10 mouse cellular contexts compared by ENCODE assay signal in the genomic region with DNA sequence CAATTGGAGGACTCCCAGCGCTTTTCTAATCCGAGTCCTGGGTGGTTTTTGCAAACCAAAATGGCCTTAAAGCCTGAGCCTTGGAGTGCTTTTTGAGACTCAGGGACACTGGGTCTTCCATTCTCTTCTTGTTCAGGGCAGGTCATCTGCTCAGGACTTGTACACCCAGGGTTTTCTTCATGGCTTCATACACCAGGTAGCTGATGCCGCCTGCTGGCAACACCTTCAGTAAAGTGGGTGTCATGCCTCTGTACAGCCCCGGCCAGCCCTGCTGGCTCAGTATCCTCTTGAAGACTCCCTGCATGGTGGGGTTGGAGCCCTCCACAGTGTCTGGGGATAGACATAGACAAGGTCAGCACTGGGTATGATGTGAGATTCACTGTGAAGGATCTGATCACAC. TPM values are rescaled to one million over a fixed set of nuclear protein-coding genes. Genes with fewer than 3 reads are reported as not detected.
DNase-seq lines count a peak whose midpoint lies in the region; ATAC-seq and TF ChIP-seq lines count a peak whose summit lies in the region.
"Had no signal": no experiment of that assay in that cellular context is flagged by ENCODE, and none has a peak within 500 bp of the region (broad histone marks: within the 10 kb centered on the region; RNA-seq: fewer than 3 reads in every experiment).

No protein-coding gene starts in this region.

- TF ChIP-seq CTCF in bone marrow macrophage, adult 2 months (IDR thresholded peaks at IDR 0.05; ENCODE audit: low read depth, low read length), result no peak

- H3K36me3 ChIP-seq in kidney, embryonic 15.5 days, result peaks cover 11% of the 10 kb centered on the region
- H3K36me3 ChIP-seq in hindbrain, embryonic 15.5 days, result peaks cover 4% of the 10 kb centered on the region
- H3K36me3 ChIP-seq in midbrain, embryonic 15.5 days (replicated peaks), result 0 out of 2 replicates have a peak, but pooled peaks cover 4% of the 10 kb centered on the region

- ATAC-seq in kidney, embryonic 15.5 days (replicated peaks; ENCODE audit: low FRiP score), result no peak
- no peak for ATAC-seq in hindbrain, embryonic 15.5 days (ENCODE audit: low FRiP score, low read depth)
- ATAC-seq in midbrain, embryonic 15.5 days (replicated peaks), result no peak

- peaks cover 3% of the 10 kb centered on the region; the same call in 1 of the 2 replicates for H3K27me3 ChIP-seq in kidney, embryonic 15.5 days
- no peaks in the 10 kb centered on the region for H3K27me3 ChIP-seq in hindbrain, embryonic 15.5 days
- H3K27me3 ChIP-seq in midbrain, embryonic 15.5 days (replicated peaks), result no peaks in the 10 kb centered on the region

- H3K4me3 ChIP-seq in kidney, embryonic 15.5 days (replicated peaks), result 0 out of 2 replicates have a peak overlapping the region, but pooled peaks have one; percentile 97
- peak overlapping the region; percentile 61; the same call in 1 of the 2 replicates for H3K4me3 ChIP-seq in bone marrow macrophage, adult 2 months (ENCODE audit: insufficient read depth, low read length)
- no peak overlapping the region; the same call in 1 of the 2 replicates for H3K4me3 ChIP-seq in hindbrain, embryonic 15.5 days
- peak overlapping the region; percentile 36; the same call in 1 of the 2 replicates for H3K4me3 ChIP-seq in midbrain, embryonic 15.5 days

- WGBS in kidney, embryonic 15.5 days, result 82% methylated on average over 4 of the region's 4 CpGs
- 90% methylated on average over 4 of the region's 4 CpGs for WGBS in hindbrain, embryonic 15.5 days
- WGBS in midbrain, embryonic 15.5 days, result 85% methylated on average over 4 of the region's 4 CpGs

- peaks cover 24% of the 10 kb centered on the region for H3K4me1 ChIP-seq in kidney, embryonic 15.5 days
- peaks cover 17% of the 10 kb centered on the region for H3K4me1 ChIP-seq in bone marrow macrophage, adult 2 months (ENCODE audit: control insufficient read depth, insufficient read depth, low read length)
- peaks cover 29% of the 10 kb centered on the region for H3K4me1 ChIP-seq in hindbrain, embryonic 15.5 days (replicated peaks)
- peaks cover 17% of the 10 kb centered on the region for H3K4me1 ChIP-seq in midbrain, embryonic 15.5 days

- H3K9me3 ChIP-seq in kidney, embryonic 15.5 days (replicated peaks), result no peaks in the 10 kb centered on the region
- no peaks in the 10 kb centered on the region for H3K9me3 ChIP-seq in hindbrain, embryonic 15.5 days
- H3K9me3 ChIP-seq in midbrain, embryonic 15.5 days, result no peaks in the 10 kb centered on the region

- H3K4me2 ChIP-seq in kidney, embryonic 15.5 days, result peak overlapping the region; percentile 66
- peak overlapping the region; percentile 65; the same call in 1 of the 2 replicates for H3K4me2 ChIP-seq in hindbrain, embryonic 15.5 days
- H3K4me2 ChIP-seq in midbrain, embryonic 15.5 days, result no peak overlapping the region

- H3K27ac ChIP-seq in kidney, embryonic 15.5 days, result no peak overlapping the region
- H3K27ac ChIP-seq in bone marrow macrophage, adult 2 months (ENCODE audit: insufficient read depth, low read depth, low read length), result no peak overlapping the region
- H3K27ac ChIP-seq in hindbrain, embryonic 15.5 days (replicated peaks), result 0 out of 2 replicates have a peak overlapping the region, but pooled peaks have one; percentile 86
- no peak overlapping the region for H3K27ac ChIP-seq in midbrain, embryonic 15.5 days

- no peak overlapping the region for H3K9ac ChIP-seq in kidney, embryonic 15.5 days
- H3K9ac ChIP-seq in hindbrain, embryonic 15.5 days, result no peak overlapping the region
- no peak overlapping the region for H3K9ac ChIP-seq in midbrain, embryonic 15.5 days

- TF ChIP-seq POLR2A in bone marrow macrophage, adult 2 months (IDR thresholded peaks at IDR 0.05; ENCODE audit: borderline replicate concordance, low read depth, low read length), result no peak

- DNase-seq in kidney, adult 9 months, result no peak
- no peak for DNase-seq in right cerebral cortex, postnatal 4 days
- no peak for DNase-seq in ovary, adult 18-20 months (ENCODE audit: low spot score)
- DNase-seq: spleen, adult 18-20 months had no signal

RNA-seq across cellular contexts. Expression of gene Khsrp, which starts 1.5 kb away (rescaled TPM):
- polyA plus RNA-seq in kidney, embryonic 15.5 days (2015; fragmentation: Nextera tagmentation; extraction: Ambion mirVana), result 46.1 TPM in 2 replicates
- polyA plus RNA-seq in bone marrow macrophage, adult 2 months (2012; ENCODE audit: insufficient read depth, insufficient read length, missing spikeins), result 75.7 and 76.5 TPM in 2 replicates
- 27.9 and 31.2 TPM in 2 replicates for polyA plus RNA-seq in hindbrain, embryonic 15.5 days (2015; fragmentation: Nextera tagmentation; extraction: Ambion mirVana)
- 29.9 and 30.5 TPM in 2 replicates for polyA plus RNA-seq in midbrain, embryonic 15.5 days (2015; fragmentation: Nextera tagmentation; extraction: Ambion mirVana)

RNA-seq across cellular contexts. Expression of gene Slc25a41, which starts 8.6 kb away (rescaled TPM):
- 0.26 TPM in 1 of 2 replicates, not detected in the other for polyA plus RNA-seq in kidney, embryonic 15.5 days (2015; fragmentation: Nextera tagmentation; extraction: Ambion mirVana)
- polyA plus RNA-seq in bone marrow macrophage, adult 2 months (2012; ENCODE audit: insufficient read depth, insufficient read length, missing spikeins), result not detected in 2 replicates
- polyA plus RNA-seq in hindbrain, embryonic 15.5 days (2015; fragmentation: Nextera tagmentation; extraction: Ambion mirVana), result not detected in 2 replicates
- polyA plus RNA-seq in midbrain, embryonic 15.5 days (2015; fragmentation: Nextera tagmentation; extraction: Ambion mirVana), result not detected in 2 replicates
- polyA plus RNA-seq: heart, embryonic 16.5 days; lung, postnatal 0 days had no signal

RNA-seq across cellular contexts. Expression of gene Gm17949, which starts 21.6 kb away (rescaled TPM):
- polyA plus RNA-seq in kidney, embryonic 15.5 days (2015; fragmentation: Nextera tagmentation; extraction: Ambion mirVana), result 0.30 and 0.37 TPM in 2 replicates
- not detected in 2 replicates for polyA plus RNA-seq in bone marrow macrophage, adult 2 months (2012; ENCODE audit: insufficient read depth, insufficient read length, missing spikeins)
- polyA plus RNA-seq in hindbrain, embryonic 15.5 days (2015; fragmentation: Nextera tagmentation; extraction: Ambion mirVana), result 0.41 and 0.54 TPM in 2 replicates
- polyA plus RNA-seq in midbrain, embryonic 15.5 days (2015; fragmentation: Nextera tagmentation; extraction: Ambion mirVana), result 0.43 and 0.73 TPM in 2 replicates

RNA-seq across cellular contexts. Expression of gene Gtf2f1, which starts 21.8 kb away (rescaled TPM):
- 64.0 and 70.3 TPM in 2 replicates for polyA plus RNA-seq in kidney, embryonic 15.5 days (2015; fragmentation: Nextera tagmentation; extraction: Ambion mirVana)
- 57.7 and 61.5 TPM in 2 replicates for polyA plus RNA-seq in bone marrow macrophage, adult 2 months (2012; ENCODE audit: insufficient read depth, insufficient read length, missing spikeins)
- polyA plus RNA-seq in hindbrain, embryonic 15.5 days (2015; fragmentation: Nextera tagmentation; extraction: Ambion mirVana), result 67.3 and 67.5 TPM in 2 replicates
- polyA plus RNA-seq in midbrain, embryonic 15.5 days (2015; fragmentation: Nextera tagmentation; extraction: Ambion mirVana), result 76.8 TPM in 2 replicates

RNA-seq across cellular contexts. Expression of gene Crb3, which starts 26.1 kb away (rescaled TPM):
- 49.9 and 52.7 TPM in 2 replicates for polyA plus RNA-seq in kidney, embryonic 15.5 days (2015; fragmentation: Nextera tagmentation; extraction: Ambion mirVana)
- polyA plus RNA-seq in bone marrow macrophage, adult 2 months (2012; ENCODE audit: insufficient read depth, insufficient read length, missing spikeins), result not detected in 2 replicates
- 4.1 and 4.6 TPM in 2 replicates for polyA plus RNA-seq in hindbrain, embryonic 15.5 days (2015; fragmentation: Nextera tagmentation; extraction: Ambion mirVana)
- 1.5 and 2.0 TPM in 2 replicates for polyA plus RNA-seq in midbrain, embryonic 15.5 days (2015; fragmentation: Nextera tagmentation; extraction: Ambion mirVana)
